Mouse (Mus musculus): Measurements from ENCODE around the gene Slc43a2. TPM values are rescaled to one million over a fixed set of nuclear protein-coding genes. Genes with fewer than 3 reads are reported as not detected.

Slc43a2 gene
- polyA plus RNA-seq, 1 experiment from 2014 or later, result 5.1 TPM

GRCm38 (mm10) chr11:75522793-75523192, 8.7 kb upstream of the Slc43a2 start:
- Histone ChIP-seq H3K27me3 (ENCODE audit: control insufficient read depth, insufficient read depth, low read length) (no peaks in the 10 kb centered on the region), H3K4me1 (ENCODE audit: control insufficient read depth, insufficient read depth, low read length) (no peaks in the 10 kb centered on the region), H3K9me3 (ENCODE audit: control insufficient read depth, low read depth, low read length) (no peaks in the 10 kb centered on the region), H3K36me3 (ENCODE audit: control insufficient read depth, insufficient read depth, low read length) (no peaks in the 10 kb centered on the region), H3K4me2 (replicated peaks; ENCODE audit: low read depth, low read length) (no peak overlapping the region), H3K4me3 (ENCODE audit: low read depth, low read length) (no peak overlapping the region), H3K27ac (ENCODE audit: low read length) (no peak overlapping the region), H3K9ac (replicated peaks; ENCODE audit: low read depth, low read length) (no peak overlapping the region)
- no peak for ATAC-seq (ENCODE audit: insufficient number of reproducible peaks, insufficient read depth, low FRiP score, low read depth)
- 80% methylated on average over 2 of the region's 2 CpGs for WGBS

GRCm38 (mm10) chr11:75525531-75526125, 5.9 kb upstream of the Slc43a2 start:
- no peaks in the 10 kb centered on the region for H3K4me1 ChIP-seq (ENCODE audit: control insufficient read depth, insufficient read depth, low read length)
- no peak overlapping the region for H3K27ac ChIP-seq (ENCODE audit: low read length)
- no peaks in the 10 kb centered on the region for H3K27me3 ChIP-seq (ENCODE audit: control insufficient read depth, insufficient read depth, low read length)
- WGBS, result 83% methylated on average over 15 of the region's 15 CpGs
- no peak for ATAC-seq (ENCODE audit: insufficient number of reproducible peaks, insufficient read depth, low FRiP score, low read depth)
- H3K4me3 ChIP-seq (ENCODE audit: low read depth, low read length), result no peak overlapping the region
- no peaks in the 10 kb centered on the region for H3K36me3 ChIP-seq (ENCODE audit: control insufficient read depth, insufficient read depth, low read length)
- no peak overlapping the region for H3K9ac ChIP-seq (replicated peaks; ENCODE audit: low read depth, low read length)
- H3K9me3 ChIP-seq (ENCODE audit: control insufficient read depth, low read depth, low read length), result no peaks in the 10 kb centered on the region
- no peak overlapping the region for H3K4me2 ChIP-seq (replicated peaks; ENCODE audit: low read depth, low read length)

GRCm38 (mm10) chr11:75526943-75527342, 4.6 kb upstream of the Slc43a2 start:
- Histone ChIP-seq H3K9ac (replicated peaks; ENCODE audit: low read depth, low read length) (no peak overlapping the region), H3K4me1 (ENCODE audit: control insufficient read depth, insufficient read depth, low read length) (no peaks in the 10 kb centered on the region), H3K27ac (ENCODE audit: low read length) (no peak overlapping the region), H3K27me3 (ENCODE audit: control insufficient read depth, insufficient read depth, low read length) (no peaks in the 10 kb centered on the region), H3K36me3 (ENCODE audit: control insufficient read depth, insufficient read depth, low read length) (no peaks in the 10 kb centered on the region), H3K9me3 (ENCODE audit: control insufficient read depth, low read depth, low read length) (no peaks in the 10 kb centered on the region), H3K4me3 (ENCODE audit: low read depth, low read length) (no peak overlapping the region), H3K4me2 (replicated peaks; ENCODE audit: low read depth, low read length) (no peak overlapping the region)
- ATAC-seq (ENCODE audit: insufficient number of reproducible peaks, insufficient read depth, low FRiP score, low read depth), result no peak
- WGBS, result 83% methylated on average over 6 of the region's 6 CpGs

GRCm38 (mm10) chr11:75529771-75530170, 1.7 kb upstream of the Slc43a2 start:
- 27% methylated on average over 4 of the region's 4 CpGs for WGBS
- H3K4me1 ChIP-seq (ENCODE audit: control insufficient read depth, insufficient read depth, low read length), result 0 out of 2 replicates have a peak, but pooled peaks cover 5% of the 10 kb centered on the region
- no peak overlapping the region for H3K9ac ChIP-seq (replicated peaks; ENCODE audit: low read depth, low read length)
- no peak overlapping the region for H3K27ac ChIP-seq (ENCODE audit: low read length)
- no peak for ATAC-seq (ENCODE audit: insufficient number of reproducible peaks, insufficient read depth, low FRiP score, low read depth)
- H3K4me3 ChIP-seq (ENCODE audit: low read depth, low read length), result no peak overlapping the region
- H3K4me2 ChIP-seq (replicated peaks; ENCODE audit: low read depth, low read length), result no peak overlapping the region
- H3K36me3 ChIP-seq (ENCODE audit: control insufficient read depth, insufficient read depth, low read length), result no peaks in the 10 kb centered on the region
- H3K9me3 ChIP-seq (ENCODE audit: control insufficient read depth, low read depth, low read length), result no peaks in the 10 kb centered on the region
- no peaks in the 10 kb centered on the region for H3K27me3 ChIP-seq (ENCODE audit: control insufficient read depth, insufficient read depth, low read length)

GRCm38 (mm10) chr11:75530325-75530724, 1.2 kb upstream of the Slc43a2 start:
- Histone ChIP-seq H3K9ac (replicated peaks; ENCODE audit: low read depth, low read length) (no peak overlapping the region), H3K4me2 (replicated peaks; ENCODE audit: low read depth, low read length) (peak overlapping the region; percentile 83), H3K27me3 (ENCODE audit: control insufficient read depth, insufficient read depth, low read length) (no peaks in the 10 kb centered on the region), H3K4me1 (ENCODE audit: control insufficient read depth, insufficient read depth, low read length) (peaks cover 10% of the 10 kb centered on the region; the same call in 1 of the 2 replicates), H3K4me3 (ENCODE audit: low read depth, low read length) (peak overlapping the region; percentile 45), H3K9me3 (ENCODE audit: control insufficient read depth, low read depth, low read length) (no peaks in the 10 kb centered on the region), H3K27ac (ENCODE audit: low read length) (no peak overlapping the region), H3K36me3 (ENCODE audit: control insufficient read depth, insufficient read depth, low read length) (no peaks in the 10 kb centered on the region)
- 0% methylated on average over 10 of the region's 10 CpGs for WGBS
- ATAC-seq (ENCODE audit: insufficient number of reproducible peaks, insufficient read depth, low FRiP score, low read depth), result peak; percentile 53; the same call in 1 of the 2 replicates

- H3K36me3 ChIP-seq (ENCODE audit: control insufficient read depth, insufficient read depth, low read length), result no peaks in the 10 kb centered on the region
- peaks cover 10% of the 10 kb centered on the region; the same call in 1 of the 2 replicates for H3K4me1 ChIP-seq (ENCODE audit: control insufficient read depth, insufficient read depth, low read length)
- peak overlapping the region; percentile 83 for H3K4me2 ChIP-seq (replicated peaks; ENCODE audit: low read depth, low read length)
- no peak overlapping the region for H3K27ac ChIP-seq (ENCODE audit: low read length)
- peak; percentile 10; the same call in 1 of the 2 replicates for ATAC-seq (ENCODE audit: insufficient number of reproducible peaks, insufficient read depth, low FRiP score, low read depth)
- WGBS, result under 1% methylated on average over 31 of the region's 31 CpGs
- no peaks in the 10 kb centered on the region for H3K9me3 ChIP-seq (ENCODE audit: control insufficient read depth, low read depth, low read length)
- H3K4me3 ChIP-seq (ENCODE audit: low read depth, low read length), result peak overlapping the region; percentile 45
- H3K27me3 ChIP-seq (ENCODE audit: control insufficient read depth, insufficient read depth, low read length), result no peaks in the 10 kb centered on the region
- peak overlapping the region; percentile 37; the same call in 1 of the 2 replicates for H3K9ac ChIP-seq (replicated peaks; ENCODE audit: low read depth, low read length)
Observed at GRCm38 (mm10) chr11:75530845-75531373, 585 bp upstream of the Slc43a2 start.

- Histone ChIP-seq H3K27ac (ENCODE audit: low read length) (peak overlapping the region; percentile 16; the same call in 1 of the 2 replicates), H3K9ac (replicated peaks; ENCODE audit: low read depth, low read length) (no peak overlapping the region), H3K4me1 (ENCODE audit: control insufficient read depth, insufficient read depth, low read length) (peaks cover 10% of the 10 kb centered on the region; the same call in 1 of the 2 replicates), H3K36me3 (ENCODE audit: control insufficient read depth, insufficient read depth, low read length) (no peaks in the 10 kb centered on the region), H3K4me3 (ENCODE audit: low read depth, low read length) (peak overlapping the region; percentile 45), H3K4me2 (replicated peaks; ENCODE audit: low read depth, low read length) (peak overlapping the region; percentile 83), H3K27me3 (ENCODE audit: control insufficient read depth, insufficient read depth, low read length) (no peaks in the 10 kb centered on the region), H3K9me3 (ENCODE audit: control insufficient read depth, low read depth, low read length) (no peaks in the 10 kb centered on the region)
- no peak for ATAC-seq (ENCODE audit: insufficient number of reproducible peaks, insufficient read depth, low FRiP score, low read depth)
- 15% methylated on average over 38 of the region's 38 CpGs for WGBS
Observed at GRCm38 (mm10) chr11:75532340-75533277, 1.1 kb downstream of the Slc43a2 start.

- peak overlapping the region; percentile 83; the same call in 1 of the 2 replicates for H3K4me2 ChIP-seq (replicated peaks; ENCODE audit: low read depth, low read length)
- H3K36me3 ChIP-seq (ENCODE audit: control insufficient read depth, insufficient read depth, low read length), result no peaks in the 10 kb centered on the region
- H3K4me1 ChIP-seq (ENCODE audit: control insufficient read depth, insufficient read depth, low read length), result peaks cover 14% of the 10 kb centered on the region
- ATAC-seq (ENCODE audit: insufficient number of reproducible peaks, insufficient read depth, low FRiP score, low read depth), result no peak
- WGBS, result 67% methylated on average over 6 of the region's 6 CpGs
- no peaks in the 10 kb centered on the region for H3K27me3 ChIP-seq (ENCODE audit: control insufficient read depth, insufficient read depth, low read length)
- H3K9me3 ChIP-seq (ENCODE audit: control insufficient read depth, low read depth, low read length), result no peaks in the 10 kb centered on the region
- H3K9ac ChIP-seq (replicated peaks; ENCODE audit: low read depth, low read length), result no peak overlapping the region
- H3K27ac ChIP-seq (ENCODE audit: low read length), result no peak overlapping the region
- H3K4me3 ChIP-seq (ENCODE audit: low read depth, low read length), result 0 out of 2 replicates have a peak overlapping the region, but pooled peaks have one; percentile 45
Observed at GRCm38 (mm10) chr11:75533314-75534015, 2.0 kb downstream of the Slc43a2 start.

All from stomach, embryonic 14.5 days (tissue).